In genomic region chr7:58618048-58618447, GRCm38 (mm10) we compare ENCODE assay signal across 10 mouse cellular contexts.
"Had no signal": no experiment of that assay in that cellular context is flagged by ENCODE, and none has a peak within 500 bp of the region (broad histone marks: within the 10 kb centered on the region; RNA-seq: fewer than 3 reads in every experiment).

No protein-coding gene starts in this region.

- ATAC-seq: lung, postnatal 0 days; midbrain, embryonic 16.5 days had no signal

- DNase-seq: kidney, adult 9 months; kidney, postnatal 10 days; kidney, postnatal 4 days; lung, adult 2 months; lung, postnatal 36 days; right cerebral cortex, adult 18-20 months; right cerebral cortex, postnatal 25 days; thymus, postnatal 36 days had no signal
